Mouse (Mus musculus) ES-E14 (cell line): Measurements from ENCODE around the gene Gcm2.

Experiments
- HCFC1 ChIP-seq: IDR thresholded peaks from 2 replicates; pipeline ENCODE4 v1.6.1; 2012; ENCODE audit warnings: low read length, inconsistent platforms, borderline replicate concordance; ENCODE audit not compliant: insufficient read depth
- MAFK ChIP-seq: IDR thresholded peaks from 2 replicates; pipeline ENCODE4 v1.6.1; 2014; ENCODE audit warnings: mild to moderate bottlenecking, low read depth, low read length, inconsistent platforms; ENCODE audit not compliant: insufficient read depth
- ZNF384 ChIP-seq: IDR thresholded peaks from 2 replicates; pipeline ENCODE4 v1.6.1; 2012; ENCODE audit warnings: low read depth, low read length, inconsistent platforms

DNA sequence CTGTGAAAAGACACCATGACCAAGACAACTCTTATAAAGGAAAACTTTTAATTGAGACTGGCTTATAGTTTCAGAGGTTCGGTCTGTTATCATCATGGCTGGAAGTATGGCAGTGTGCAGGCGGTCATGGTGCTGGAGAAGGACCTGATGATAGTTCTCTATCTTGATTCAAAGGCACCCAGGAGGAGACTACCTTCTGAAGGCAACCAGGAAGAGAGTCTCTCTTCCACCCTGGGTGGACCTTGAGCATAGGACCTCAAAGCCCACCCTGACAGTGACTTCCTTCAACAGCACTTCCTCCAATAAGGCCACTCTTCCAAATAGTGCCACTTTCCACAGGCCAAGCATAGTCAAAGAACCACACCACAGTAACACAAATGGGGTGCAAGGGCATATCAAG, 10.8 kb downstream of the Gcm2 start:
- TF ChIP-seq ZNF384 (no peak), MAFK (no peak), HCFC1 (no peak)
